Mouse (Mus musculus) urinary bladder, postnatal 4 days (tissue): ENCODE data around the gene Cdc14a.

Experiments used
- DNase-seq, 2 experiments: peaks; one replicate each; pipeline ENCODE4 v3.0.0; 2021 to 2022; ENCODE audit warnings: low spot score in 2 of 2

Gene Cdc14a

DNA sequence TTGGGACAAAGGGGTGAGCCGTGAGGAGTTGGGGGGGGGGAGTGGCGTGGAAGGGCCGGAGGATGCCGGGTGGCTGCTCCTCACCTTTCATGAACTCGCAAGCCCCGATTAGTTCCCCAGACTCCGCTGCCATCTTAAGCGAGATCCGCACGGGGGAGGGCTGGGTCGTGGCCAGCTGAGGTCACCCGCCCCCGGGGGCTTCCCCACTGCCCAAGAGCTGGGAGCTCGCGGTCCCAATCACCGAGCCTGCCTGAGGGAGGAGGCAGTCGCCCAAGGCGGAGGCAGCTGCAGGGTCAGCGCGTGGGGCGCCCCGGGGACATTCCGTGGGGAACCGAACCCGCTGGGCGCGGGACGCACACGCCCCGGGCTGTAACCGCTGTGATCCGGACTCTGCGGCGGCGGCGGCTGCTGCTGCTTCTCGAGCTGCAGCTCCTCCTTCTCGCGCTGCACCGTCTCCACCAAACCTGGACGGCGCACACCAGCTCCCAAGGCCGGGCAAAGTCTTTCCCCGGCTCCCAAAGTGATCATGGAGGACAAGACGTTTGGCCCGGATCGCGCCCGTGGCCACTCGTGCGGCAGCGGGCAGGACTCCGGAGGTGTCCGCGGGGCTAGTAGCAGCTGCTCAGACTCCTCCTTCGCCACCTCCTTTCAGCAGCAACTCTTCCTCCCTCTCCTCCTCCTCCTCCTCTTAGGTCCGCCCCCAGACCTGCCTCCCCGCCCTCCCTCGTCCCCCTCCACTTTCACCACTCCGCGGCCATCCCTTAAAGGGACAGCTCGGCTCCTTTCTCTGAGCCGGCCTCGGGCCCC, at the start of gene Cdc14a:
TSS of gene Cdc14a (minus strand) at position 680 of the 807 bp plus-strand sequence.
- DNase-seq, result peak; percentile 67 to 73

DNA sequence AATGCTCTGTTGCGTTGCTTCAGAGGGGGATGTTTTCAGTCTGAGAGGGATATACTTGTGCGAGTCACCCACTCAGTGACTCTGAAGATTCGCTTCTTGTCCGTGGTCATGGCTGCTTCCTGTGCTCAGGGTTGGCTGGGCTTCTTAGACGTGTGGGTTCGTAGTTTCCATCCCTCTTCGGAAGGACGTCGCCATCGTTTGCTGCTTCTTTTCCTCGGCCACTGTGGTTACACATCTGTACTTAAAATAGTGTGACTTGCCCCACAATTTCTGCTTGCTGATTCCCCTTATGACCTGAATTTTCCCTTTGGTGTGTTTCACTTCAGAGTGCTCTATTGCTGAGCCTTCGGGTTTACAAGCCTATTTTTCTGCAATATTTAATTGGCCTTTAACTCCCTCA, 41.9 kb upstream of the Cdc14a start:
- DNase-seq, result no peak

GRCm38 (mm10) chr3:116464318-116464717, 40.5 kb upstream of the Cdc14a start:
- no peak for DNase-seq

DNA sequence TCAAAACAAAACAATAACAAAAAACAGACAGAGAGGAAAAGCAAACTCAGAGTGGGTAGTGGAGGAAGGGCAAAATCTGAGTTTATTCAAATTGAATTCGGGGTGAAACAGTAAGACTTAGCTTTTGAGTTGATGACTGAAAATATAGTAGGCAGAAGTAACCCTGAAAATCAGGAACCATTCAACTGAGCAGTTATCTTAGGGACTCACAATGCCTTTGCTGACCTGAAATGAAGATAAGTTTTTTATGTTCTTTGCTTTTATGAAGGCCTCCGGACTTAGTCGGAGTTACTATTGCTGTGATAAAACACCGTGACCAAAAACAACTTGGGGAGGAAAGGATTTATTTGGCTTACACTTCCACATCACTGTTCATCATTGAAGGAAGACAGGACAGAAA, 37.2 kb upstream of the Cdc14a start:
- no peak for DNase-seq

DNA sequence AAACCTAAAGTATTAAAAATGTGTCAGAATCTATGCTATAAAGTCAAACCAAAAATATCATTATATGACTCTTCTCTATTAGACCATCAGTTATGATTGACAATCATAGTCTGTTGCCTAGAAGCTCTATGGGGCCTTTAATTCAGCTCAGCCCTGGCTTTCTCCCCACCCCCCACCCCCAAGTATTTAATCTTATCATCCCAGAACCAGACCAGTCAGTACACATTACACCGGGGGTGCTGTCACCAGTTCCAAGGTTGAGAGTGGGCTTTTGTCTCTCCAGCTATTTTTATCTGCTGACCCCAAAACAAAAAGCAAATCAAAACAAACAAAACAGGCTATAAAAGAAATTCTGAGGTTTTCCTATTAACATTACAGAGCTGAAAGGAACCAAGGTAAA, 30.7 kb upstream of the Cdc14a start:
- no peak for DNase-seq

GRCm38 (mm10) chr3:116450741-116451140, 26.9 kb upstream of the Cdc14a start:
- no peak for DNase-seq

DNA sequence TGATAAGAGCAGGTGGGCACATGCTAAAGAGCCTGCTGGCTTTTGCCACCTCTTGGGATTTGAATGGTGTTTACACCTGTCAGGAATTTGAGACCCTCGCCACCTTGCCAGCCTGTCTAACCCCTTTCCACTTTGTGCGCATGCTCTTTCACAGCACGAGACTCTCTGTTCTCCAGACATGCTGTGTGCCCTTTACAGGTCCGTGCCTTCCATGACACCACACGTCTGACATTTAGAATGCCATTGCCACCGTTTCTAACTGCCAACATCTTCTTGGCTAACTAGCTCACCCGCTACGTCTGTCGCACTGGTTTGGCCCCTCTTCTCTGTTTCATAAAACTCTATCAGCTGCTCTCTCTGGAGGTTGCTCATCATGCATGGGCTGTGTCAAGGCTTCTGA, 20.5 kb upstream of the Cdc14a start:
- DNase-seq, result no peak

DNA sequence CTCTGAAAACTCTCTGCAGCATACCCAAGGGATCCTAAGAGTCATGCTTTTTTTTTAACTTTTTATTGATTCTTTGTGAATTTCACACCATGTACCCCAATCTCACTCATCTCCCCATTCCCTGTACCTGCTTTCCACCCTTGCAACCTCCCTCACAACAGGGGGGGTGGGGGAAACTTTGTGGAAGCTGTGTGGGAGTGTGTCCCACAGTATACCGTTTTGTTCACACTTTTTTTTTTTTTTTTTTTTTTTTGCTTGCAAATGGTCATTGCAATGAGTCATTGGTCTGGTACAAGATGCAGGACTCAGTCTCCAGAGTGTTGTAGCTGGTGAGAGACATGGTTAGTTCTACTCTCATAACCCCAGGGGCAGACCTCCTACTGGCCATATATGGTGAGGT, 19.0 kb upstream of the Cdc14a start:
- no peak for DNase-seq

DNA sequence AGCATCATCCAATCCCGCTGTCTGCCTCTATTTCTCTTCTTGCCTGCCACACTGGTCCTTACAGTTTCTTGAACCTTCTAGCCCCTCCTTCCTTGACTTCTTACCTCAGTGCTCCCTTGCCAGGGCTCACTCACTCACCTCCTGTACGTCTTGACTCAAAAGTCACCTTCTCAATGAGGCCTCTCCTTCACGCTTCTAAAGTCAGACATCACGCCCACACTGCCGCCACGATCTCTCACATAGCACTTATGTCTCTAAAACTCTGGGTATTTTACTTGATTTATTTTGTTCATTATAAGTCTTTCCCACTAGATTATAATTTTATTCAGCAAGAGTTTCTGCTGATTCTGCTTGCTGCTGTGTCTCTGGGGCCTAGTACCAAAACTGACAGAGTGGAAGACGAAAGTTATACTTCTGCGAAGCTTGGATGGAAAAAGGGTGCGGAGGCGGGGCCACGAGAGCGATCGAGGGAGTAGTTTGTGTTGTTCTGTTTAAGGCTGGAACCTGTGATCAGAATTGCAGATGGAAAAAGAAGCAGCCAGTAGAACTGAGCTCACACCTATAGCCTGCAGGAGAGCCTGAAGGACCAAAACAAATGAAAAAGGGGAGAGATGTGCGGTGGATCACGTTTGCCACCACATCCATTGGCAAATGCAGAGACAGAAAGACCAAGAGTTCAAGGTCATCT, 17.8 kb upstream of the Cdc14a start:
- DNase-seq, result no peak

DNA sequence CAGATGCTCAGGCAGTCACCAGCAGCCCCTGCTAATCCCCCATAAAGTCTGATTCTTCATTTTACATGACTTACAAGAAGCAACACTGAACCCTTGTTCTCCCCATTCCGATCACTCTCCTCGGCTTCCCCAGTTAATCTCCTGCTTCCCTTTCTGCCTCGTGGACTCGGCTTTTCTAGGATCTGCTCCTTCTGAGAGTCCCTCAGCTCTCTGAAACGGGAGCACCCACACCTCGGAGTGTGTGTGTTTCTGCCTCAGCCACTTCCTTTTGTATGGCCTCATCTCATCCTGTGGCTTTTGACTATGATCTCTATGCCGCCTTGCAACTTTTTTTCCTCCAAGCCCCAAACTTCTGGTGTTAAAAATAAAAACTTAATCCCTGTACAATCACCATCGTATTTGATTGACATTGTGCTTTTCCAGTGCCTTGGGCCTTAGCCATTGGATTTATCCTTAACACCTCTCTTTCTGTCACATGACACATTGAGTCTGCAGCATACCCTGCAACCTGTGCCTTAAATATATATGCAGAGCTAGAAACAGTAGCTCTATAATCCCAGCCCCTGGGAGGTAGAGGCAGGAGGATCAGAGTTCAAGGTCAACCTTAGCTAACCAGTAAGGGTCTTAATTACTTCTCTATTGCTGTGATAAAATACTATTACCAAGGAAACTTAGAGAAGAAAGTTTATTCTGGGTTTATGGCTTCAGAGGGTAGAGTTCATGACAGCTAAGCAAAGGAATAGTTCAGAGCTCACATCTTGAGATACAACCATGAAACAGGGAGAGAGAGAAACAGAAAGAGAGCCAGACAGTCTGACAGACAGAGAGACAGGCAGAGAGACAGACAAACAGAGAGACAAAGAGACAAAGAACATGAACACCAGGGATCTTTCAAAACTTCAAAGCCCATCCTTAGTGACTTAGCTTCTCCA, 16.5 kb upstream of the Cdc14a start:
- no peak for DNase-seq

DNA sequence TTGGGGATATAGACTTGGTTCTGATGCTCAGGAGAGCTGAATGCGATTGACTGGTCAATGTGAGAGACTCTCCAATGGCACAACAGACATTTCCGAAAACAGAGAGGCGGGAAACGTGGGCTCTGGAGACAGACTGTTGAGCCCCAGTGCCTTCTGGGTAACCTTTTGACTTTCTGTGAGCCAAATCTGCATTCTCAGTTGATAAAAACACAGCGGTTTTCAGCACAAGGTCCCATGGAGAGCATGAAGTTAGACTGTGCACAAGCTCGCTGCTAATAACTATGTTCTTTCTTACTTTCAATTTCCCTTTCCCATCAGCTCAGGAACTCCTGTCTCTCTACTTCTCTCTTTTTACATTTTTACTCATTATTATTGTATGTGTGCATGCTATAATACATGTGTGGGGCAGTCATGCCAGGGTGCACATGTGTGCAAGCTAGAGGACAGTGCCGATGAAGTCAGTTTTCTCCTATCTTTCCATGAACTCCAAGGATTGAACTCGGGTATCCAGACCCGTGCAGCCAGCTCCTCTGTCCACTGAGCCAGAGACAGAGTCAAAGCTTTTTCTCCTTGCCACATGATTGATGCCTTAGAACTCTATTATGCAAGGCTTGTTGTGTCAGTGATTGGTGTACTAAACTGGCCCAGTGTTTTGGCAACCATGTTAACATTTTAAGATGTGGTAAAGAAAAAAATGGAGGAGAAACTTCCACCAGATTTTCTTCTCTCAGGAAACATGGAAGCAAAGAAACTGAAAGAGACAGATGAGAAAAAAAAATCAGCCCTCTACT, 13.2 kb upstream of the Cdc14a start:
- DNase-seq, result no peak

GRCm38 (mm10) chr3:116436113-116436512, 12.3 kb upstream of the Cdc14a start:
- DNase-seq, result no peak

- DNase-seq, result no peak
Measured at GRCm38 (mm10) chr3:116434757-116435156, 10.9 kb upstream of the Cdc14a start.

DNA sequence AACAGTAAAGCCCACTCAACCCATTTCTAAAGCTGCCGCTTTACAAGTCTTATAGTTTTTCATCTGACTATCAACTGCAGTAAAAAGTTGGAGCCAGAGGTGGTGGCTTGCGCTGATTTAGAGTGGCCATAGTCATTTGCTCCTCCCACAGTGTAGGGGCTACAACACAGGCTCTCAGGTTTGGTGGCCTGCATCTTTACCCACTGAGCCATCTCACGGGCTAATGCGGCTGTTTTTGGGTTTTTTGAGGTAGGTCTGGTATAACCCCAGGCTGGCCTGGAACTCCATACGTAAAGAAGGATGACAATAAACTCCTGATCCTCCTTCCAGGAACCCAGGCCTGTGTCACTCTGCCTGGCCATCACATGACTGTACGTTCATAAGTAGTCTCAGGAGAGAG, 2.1 kb upstream of the Cdc14a start:
- DNase-seq, result no peak

- DNase-seq, result peak; percentile 72 to 83
Measured at GRCm38 (mm10) chr3:116424973-116425284, 1.1 kb upstream of the Cdc14a start.

DNA sequence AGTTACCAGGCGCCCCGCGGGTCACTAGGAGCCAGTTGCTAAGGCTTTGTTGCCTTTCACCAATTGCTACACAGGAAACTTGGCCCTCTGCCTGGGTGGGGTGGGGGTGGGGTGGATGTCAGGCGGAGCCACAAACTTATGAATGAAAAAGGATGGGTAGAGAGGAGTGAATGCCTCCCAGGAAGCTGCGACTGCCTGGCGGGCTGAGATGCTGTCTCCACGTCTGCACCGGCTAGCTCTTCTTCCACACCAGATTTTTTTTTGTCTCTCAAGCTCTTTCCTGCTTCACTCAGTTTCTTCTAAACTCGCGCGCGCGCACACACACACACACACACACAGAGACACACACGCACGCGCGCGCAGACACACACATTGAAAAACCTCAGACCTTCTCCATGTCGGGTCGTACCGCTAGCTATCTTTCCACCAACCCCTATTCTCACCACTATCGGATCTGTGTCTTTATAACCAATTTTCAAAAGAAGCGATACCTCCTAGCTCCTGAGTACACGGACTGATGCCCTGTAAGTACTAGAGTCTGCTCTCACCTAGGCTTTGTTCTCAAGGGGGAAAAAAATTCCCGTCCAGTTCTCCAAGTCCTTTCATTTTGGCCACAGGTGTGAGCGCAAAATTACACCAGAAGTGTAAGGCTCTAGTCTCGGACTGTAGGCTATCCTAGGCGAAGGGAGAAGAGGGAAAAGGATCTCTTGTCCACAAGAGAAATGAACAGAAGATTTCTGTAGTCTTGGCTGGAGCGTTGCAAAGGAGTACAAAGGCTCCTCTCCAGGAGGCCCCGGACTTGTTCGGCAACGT, 534 bp upstream of the Cdc14a start:
- no peak for DNase-seq

GRCm38 (mm10) chr3:116422795-116423352, 958 bp downstream of the Cdc14a start:
- DNase-seq, result peak; percentile 34 to 68

DNA sequence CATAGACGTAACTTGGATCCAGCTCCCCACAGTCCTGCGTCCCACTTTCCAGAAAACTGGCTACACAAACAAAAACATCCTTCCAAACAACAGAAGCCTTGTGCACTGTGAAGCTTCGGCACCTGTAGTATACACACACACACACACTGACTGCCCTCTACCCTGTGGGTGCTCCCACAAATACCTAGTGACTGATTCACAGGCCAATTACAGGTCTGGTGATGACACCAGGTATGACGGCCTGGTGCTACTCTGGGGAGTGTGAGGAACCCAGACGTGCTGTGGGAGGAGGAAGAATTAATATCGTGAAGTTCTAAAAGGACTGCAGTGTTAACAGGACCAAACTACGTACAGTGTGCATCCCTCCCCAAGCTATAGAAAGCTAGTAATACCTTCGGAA, 1.8 kb downstream of the Cdc14a start:
- DNase-seq, result no peak

- DNase-seq, result no peak
Measured at GRCm38 (mm10) chr3:116421121-116421520, 2.7 kb downstream of the Cdc14a start.

DNA sequence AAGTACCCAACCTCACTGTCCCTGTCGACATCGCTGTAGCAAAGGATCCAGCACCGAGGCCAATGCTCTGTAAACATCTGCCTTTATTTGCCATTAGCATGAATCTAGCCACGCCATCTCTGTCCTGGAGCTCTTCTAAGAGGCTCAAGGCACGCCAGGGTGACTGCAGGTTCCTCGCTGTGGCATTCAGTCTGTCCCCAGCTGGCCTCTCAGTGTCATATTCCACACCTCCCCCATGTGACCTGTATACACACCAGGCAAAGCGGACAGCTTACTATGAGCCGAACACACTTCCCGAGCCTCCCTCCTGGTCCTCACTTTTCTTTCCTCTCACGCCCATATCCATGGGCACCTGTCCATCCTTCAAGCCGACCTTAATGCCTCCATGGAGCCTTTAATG, 4.0 kb downstream of the Cdc14a start:
- no peak for DNase-seq
